Mouse (Mus musculus): Measurements from ENCODE around the gene Grm2.

DNA sequence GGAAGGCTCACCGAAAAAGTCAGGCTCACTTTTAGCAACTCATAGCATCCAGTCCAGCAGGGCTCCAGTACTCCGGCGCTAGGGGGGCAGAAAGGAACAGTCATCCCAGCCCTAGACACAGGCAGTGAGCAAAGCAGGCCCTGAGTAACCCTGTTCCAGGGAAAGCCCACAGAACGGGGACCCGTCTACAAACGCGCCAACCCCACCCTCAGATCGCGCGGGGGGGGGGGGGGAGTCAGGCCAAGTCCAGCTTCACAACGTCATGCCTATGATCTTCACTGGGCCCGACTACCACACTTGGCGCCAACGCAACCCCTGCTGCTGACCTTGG lies 29.0 kb upstream of the Grm2 start:
- TF ChIP-seq POLR2A (IDR thresholded peaks at IDR 0.05; ENCODE audit: borderline replicate concordance, insufficient read depth, low read length) (no peak), CTCF (IDR thresholded peaks at IDR 0.05; ENCODE audit: borderline replicate concordance, insufficient read depth, low read depth, low read length) (no peak)
